Mouse (Mus musculus) megakaryocyte, embryonic 14.5 days (primary cell): ENCODE results near the gene Dctn5.

Experiments
- FLI1 ChIP-seq: IDR thresholded peaks from 2 replicates; pipeline ENCODE4 v1.6.1; 2012; ENCODE audit warnings: low read length, inconsistent platforms, mixed read lengths
- GATA1 ChIP-seq: IDR thresholded peaks from 3 replicates; pipeline ENCODE4 v1.6.1; 2012; ENCODE audit warnings: mixed read lengths, low read length, inconsistent platforms, borderline replicate concordance

DNA sequence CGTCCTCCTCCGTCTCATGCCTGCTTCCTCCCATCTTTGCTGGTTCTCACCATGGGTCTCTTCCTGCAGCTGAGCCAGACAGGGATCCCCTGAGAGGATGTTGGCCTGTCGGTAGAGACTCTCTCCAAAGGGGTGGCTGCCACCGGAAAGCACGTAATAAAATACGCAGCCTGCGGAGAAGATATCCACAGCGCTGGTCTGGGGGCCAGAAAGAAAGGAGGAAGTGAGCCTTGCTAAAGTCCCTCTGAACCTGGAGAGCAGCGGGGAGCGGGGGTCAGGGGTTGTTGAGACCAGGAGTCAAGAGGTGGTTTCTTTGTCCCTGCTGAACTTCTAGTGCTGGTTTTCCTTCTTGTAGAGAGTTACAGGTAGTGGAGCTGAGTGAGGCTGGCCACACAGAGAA, 38.8 kb downstream of the Dctn5 start:
- TF ChIP-seq GATA1 (no peak), FLI1 (no peak)
